Mouse (Mus musculus): Measurements from ENCODE around the gene Cdh3. TPM values are rescaled to one million over a fixed set of nuclear protein-coding genes. Genes with fewer than 3 reads are reported as not detected.

Gene Cdh3
- polyA plus RNA-seq, 1 experiment from 2014 or later: 23.3 TPM

DNA sequence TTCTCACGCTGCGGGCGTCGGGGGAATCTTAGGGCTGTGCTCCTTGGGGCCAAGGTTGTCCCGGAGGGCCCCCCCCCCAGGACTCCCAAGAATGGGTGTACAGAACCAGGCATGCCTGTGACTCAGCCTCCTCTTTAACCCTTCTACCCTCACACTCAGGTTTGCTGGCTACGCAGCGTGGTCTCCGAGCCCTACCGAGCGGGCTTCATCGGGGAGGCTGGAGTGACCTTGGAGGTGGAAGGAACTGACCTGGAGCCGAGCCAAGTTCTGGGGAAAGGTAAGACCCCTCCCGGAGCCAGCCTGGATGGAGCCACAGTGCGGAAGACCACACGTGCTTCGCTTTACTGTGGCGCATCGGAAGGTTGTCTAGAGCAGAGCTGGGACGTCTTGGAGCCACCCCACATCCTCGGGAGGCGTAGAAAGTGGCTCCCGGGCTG is 392 bp downstream of the Cdh3 start:
- WGBS: 1% methylated on average over 22 of the region's 22 CpGs
- peak overlapping the region; percentile 84 for H3K27ac ChIP-seq (replicated peaks)
- peak overlapping the region; percentile 57 for H3K4me3 ChIP-seq
- H3K9me3 ChIP-seq: no peaks in the 10 kb centered on the region
- H3K4me1 ChIP-seq: peaks cover 54% of the 10 kb centered on the region
- peaks cover 75% of the 10 kb centered on the region for H3K27me3 ChIP-seq (replicated peaks; ENCODE audit: low read depth, poor library complexity, severe bottlenecking)
- DNase-seq (ENCODE audit: low spot score): no peak
- H3K36me3 ChIP-seq (replicated peaks): no peaks in the 10 kb centered on the region

GRCm38 (mm10) chr8:106511531-106512041 is 895 bp downstream of the Cdh3 start:
- Histone ChIP-seq H3K27me3 (replicated peaks; ENCODE audit: low read depth, poor library complexity, severe bottlenecking) (peaks cover 70% of the 10 kb centered on the region), H3K36me3 (replicated peaks) (no peaks in the 10 kb centered on the region), H3K4me1 (peaks cover 54% of the 10 kb centered on the region), H3K27ac (replicated peaks) (peak overlapping the region; percentile 84), H3K4me3 (peak overlapping the region; percentile 57), H3K9me3 (no peaks in the 10 kb centered on the region)
- WGBS: under 1% methylated on average over 30 of the region's 30 CpGs
- peak; percentile 85 for DNase-seq (ENCODE audit: low spot score)

DNA sequence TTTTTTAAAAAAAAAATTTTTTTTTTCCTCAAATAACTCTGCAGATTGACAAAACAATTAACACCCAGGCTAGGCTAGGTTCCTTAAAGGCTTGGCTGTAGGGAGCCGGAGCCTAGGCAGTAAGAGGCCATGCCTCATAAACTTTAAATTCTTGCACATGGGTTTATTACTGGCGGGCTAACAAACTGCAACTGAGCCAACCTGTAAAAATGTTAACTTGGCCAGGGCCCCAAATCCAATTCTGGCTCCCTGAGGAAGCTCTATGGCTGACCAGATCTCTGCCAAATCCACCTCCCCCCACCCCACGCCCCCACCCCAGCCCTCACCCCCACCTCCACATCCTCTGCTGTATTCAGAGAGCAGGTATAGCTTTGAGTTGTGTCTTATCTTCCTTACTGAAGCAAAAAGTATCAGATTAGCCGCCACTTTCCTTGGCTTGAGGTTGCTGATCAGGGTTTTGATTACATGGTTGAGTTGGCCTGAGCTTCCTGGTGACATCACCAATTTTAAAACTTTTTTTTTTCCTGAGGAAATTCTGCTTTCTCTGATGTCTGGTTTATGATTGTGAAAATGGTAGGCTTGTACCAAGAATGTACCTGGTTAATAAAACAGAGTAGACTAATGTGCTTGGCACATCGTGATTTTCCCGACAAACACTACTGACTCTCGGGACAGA is 1.9 kb downstream of the Cdh3 start:
- no peaks in the 10 kb centered on the region for H3K36me3 ChIP-seq (replicated peaks)
- peaks cover 48% of the 10 kb centered on the region for H3K4me1 ChIP-seq
- H3K27me3 ChIP-seq (replicated peaks; ENCODE audit: low read depth, poor library complexity, severe bottlenecking): peaks cover 59% of the 10 kb centered on the region
- no peak for DNase-seq (ENCODE audit: low spot score)
- H3K9me3 ChIP-seq: no peaks in the 10 kb centered on the region
- H3K4me3 ChIP-seq: peak overlapping the region; percentile 57
- peak overlapping the region; percentile 84; the same call in 1 of the 2 replicates for H3K27ac ChIP-seq (replicated peaks)
- WGBS: 55% methylated on average over 7 of the region's 7 CpGs

DNA sequence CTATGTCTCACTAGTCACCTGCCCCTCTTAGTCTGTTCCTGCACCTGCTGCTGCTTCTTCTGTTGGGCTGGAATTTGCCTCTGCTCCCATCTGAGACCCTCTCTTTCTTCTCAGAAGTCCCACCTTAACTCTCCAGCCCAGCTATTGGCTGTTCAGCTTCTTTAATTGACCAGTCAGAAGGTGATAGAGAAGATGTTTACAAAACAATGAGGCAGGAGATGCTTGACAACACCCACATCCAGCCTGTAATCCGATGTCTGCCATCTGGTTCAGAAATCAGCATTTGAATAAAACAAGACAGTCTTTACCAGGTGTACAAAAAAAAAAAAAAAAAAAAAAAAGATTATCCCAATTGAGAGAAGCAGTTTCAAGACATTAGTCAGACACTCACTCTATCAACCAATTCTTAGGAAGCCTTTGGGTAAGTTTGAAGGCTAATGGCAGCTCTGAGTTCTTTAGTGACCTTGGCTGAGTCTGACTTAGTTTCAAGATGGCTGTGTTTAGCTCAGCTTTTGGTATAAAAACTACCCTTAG is 5.3 kb downstream of the Cdh3 start:
- Histone ChIP-seq H3K27me3 (replicated peaks; ENCODE audit: low read depth, poor library complexity, severe bottlenecking) (peaks cover 25% of the 10 kb centered on the region), H3K9me3 (no peaks in the 10 kb centered on the region), H3K36me3 (replicated peaks) (peaks cover 8% of the 10 kb centered on the region; the same call in 1 of the 2 replicates), H3K4me1 (peaks cover 37% of the 10 kb centered on the region), H3K27ac (replicated peaks) (no peak overlapping the region), H3K4me3 (no peak overlapping the region)
- no peak for DNase-seq (ENCODE audit: low spot score)
- 38% methylated on average over 1 of the region's 1 CpGs for WGBS

DNA sequence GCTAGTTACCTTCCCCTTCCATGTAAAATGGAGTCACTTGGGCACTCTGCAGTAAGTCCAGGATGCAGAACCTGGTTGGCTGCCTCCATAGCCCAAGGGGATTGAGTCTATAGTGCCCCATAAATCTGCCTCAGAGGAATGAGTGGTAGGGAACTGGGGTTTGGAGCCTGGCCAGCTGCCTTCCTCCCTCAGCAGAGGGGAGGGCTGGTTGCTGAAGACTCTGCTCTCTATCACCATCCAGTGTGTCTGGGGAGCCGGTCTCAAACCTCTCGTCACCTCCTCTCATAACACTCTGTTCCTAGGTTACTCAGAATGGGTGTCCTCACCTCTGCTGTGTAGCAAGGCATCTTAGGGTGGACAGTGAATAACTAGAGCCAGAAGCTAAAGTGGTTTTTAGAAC is 5.9 kb downstream of the Cdh3 start:
- no peak overlapping the region for H3K4me3 ChIP-seq
- WGBS: 77% methylated on average over 2 of the region's 2 CpGs

DNA sequence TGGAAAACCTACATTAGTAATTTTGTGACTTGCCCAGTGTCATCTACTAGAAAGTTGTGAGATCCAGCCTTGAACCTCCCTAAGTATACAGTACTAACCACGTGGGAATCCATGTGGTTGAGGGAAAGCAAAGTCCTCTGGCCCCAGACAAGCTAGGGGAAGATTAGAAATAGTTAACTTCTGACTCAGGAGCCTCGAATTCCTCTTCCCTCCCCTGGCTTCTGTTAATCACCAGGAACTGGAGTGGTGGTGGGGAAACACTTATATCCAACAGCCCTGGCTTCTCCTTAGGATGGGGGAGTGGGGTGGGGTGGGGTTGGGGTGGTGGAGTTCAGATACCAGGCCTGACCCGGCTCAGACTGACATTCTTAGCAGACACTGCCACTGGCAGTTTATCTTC is 8.1 kb downstream of the Cdh3 start:
- H3K36me3 ChIP-seq (replicated peaks): peaks cover 15% of the 10 kb centered on the region; the same call in 1 of the 2 replicates
- H3K27me3 ChIP-seq (replicated peaks; ENCODE audit: low read depth, poor library complexity, severe bottlenecking): no peaks in the 10 kb centered on the region
- WGBS: 31% methylated on average over 3 of the region's 3 CpGs
- DNase-seq (ENCODE audit: low spot score): no peak
- H3K4me3 ChIP-seq: no peak overlapping the region
- H3K27ac ChIP-seq (replicated peaks): no peak overlapping the region
- peaks cover 18% of the 10 kb centered on the region for H3K4me1 ChIP-seq
- H3K9me3 ChIP-seq: no peaks in the 10 kb centered on the region

More for the DNA sequence above, 5.9 kb downstream of the Cdh3 start:
- H3K27me3 ChIP-seq (replicated peaks; ENCODE audit: low read depth, poor library complexity, severe bottlenecking): peaks cover 20% of the 10 kb centered on the region
- H3K9me3 ChIP-seq: no peaks in the 10 kb centered on the region
- H3K4me1 ChIP-seq: peaks cover 35% of the 10 kb centered on the region
- no peak overlapping the region for H3K27ac ChIP-seq (replicated peaks)
- DNase-seq (ENCODE audit: low spot score): no peak
- H3K36me3 ChIP-seq (replicated peaks): peaks cover 8% of the 10 kb centered on the region; the same call in 1 of the 2 replicates

DNA sequence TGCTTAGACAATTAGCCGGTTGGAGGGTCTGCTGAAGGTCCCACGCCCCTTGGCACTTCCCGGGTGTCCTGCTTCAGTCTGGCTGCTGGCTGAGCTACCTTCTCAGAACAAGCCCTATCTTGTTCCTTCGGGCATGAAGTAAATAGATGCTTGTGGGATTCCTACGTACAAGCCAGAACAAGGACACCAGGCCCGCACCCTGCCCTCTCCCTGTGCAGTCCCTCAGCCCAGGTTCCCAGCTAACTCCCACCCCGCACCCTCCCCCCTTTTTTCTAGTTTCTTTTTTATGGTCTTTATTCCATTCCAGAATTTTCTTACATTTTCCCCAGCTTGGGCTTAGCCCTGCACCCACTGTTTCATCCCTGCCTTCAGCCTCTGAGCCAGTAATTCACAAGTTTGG is 9.9 kb downstream of the Cdh3 start:
- 80% methylated on average over 7 of the region's 7 CpGs for WGBS
- H3K27me3 ChIP-seq (replicated peaks; ENCODE audit: low read depth, poor library complexity, severe bottlenecking): no peaks in the 10 kb centered on the region
- H3K4me1 ChIP-seq: peaks cover 19% of the 10 kb centered on the region
- no peak overlapping the region for H3K27ac ChIP-seq (replicated peaks)
- H3K4me3 ChIP-seq: no peak overlapping the region; the same call in 1 of the 2 replicates
- H3K36me3 ChIP-seq (replicated peaks): peaks cover 22% of the 10 kb centered on the region
- H3K9me3 ChIP-seq: no peaks in the 10 kb centered on the region
- no peak for DNase-seq (ENCODE audit: low spot score)

DNA sequence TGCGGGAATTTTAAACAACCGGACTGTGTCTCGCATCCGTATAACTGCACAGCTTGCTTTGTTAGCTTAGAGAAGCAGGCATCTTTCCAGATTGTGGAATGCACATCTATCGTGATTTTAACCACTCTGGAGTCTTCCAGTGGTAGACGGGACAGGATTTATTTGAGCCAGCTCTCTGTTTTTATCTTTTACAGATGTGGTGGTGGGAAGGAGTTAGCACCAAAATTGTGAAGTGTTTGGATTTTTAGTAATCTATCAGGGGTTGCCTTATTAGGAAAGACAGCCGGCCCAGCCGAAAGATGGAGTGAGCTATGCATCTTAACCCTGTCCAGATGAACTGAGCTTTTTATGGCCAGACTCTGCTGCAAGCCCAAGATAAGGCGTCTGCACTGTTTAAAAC is 11.2 kb downstream of the Cdh3 start:
- DNase-seq (ENCODE audit: low spot score): no peak
- peaks cover 22% of the 10 kb centered on the region for H3K36me3 ChIP-seq (replicated peaks)
- H3K9me3 ChIP-seq: no peaks in the 10 kb centered on the region
- H3K27ac ChIP-seq (replicated peaks): no peak overlapping the region
- no peaks in the 10 kb centered on the region for H3K27me3 ChIP-seq (replicated peaks; ENCODE audit: low read depth, poor library complexity, severe bottlenecking)
- H3K4me3 ChIP-seq: no peak overlapping the region
- peaks cover 26% of the 10 kb centered on the region for H3K4me1 ChIP-seq
- 74% methylated on average over 9 of the region's 9 CpGs for WGBS

DNA sequence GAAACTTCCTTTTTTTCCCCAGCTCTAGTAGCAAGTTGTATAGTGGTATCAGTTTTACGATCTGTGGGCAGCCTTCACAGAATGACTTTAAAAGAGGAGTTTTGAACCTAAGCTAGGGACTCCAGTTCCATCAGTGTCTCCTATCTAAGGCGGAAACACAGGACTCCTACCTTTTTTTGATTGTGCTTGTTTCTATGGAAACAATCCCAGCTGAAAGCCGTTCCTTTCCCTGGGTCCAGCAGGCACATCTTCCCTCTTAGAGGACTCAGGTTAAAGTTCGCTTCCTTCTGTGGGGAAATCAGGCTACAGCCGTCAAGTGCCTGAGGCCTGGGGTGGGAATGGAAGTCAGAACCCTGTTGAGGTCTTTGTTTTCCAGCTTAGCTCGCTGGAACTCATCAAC is 16.0 kb downstream of the Cdh3 start:
- peak overlapping the region; percentile 35 for H3K27ac ChIP-seq (replicated peaks)
- no peak overlapping the region for H3K4me3 ChIP-seq

GRCm38 (mm10) chr8:106527241-106528036 is 16.7 kb downstream of the Cdh3 start:
- H3K4me3 ChIP-seq: no peak overlapping the region
- H3K27ac ChIP-seq (replicated peaks): peak overlapping the region; percentile 35
- no peaks in the 10 kb centered on the region for H3K9me3 ChIP-seq
- no peaks in the 10 kb centered on the region for H3K27me3 ChIP-seq (replicated peaks; ENCODE audit: low read depth, poor library complexity, severe bottlenecking)
- no peak for DNase-seq (ENCODE audit: low spot score)
- peaks cover 12% of the 10 kb centered on the region for H3K4me1 ChIP-seq
- WGBS: 85% methylated on average over 9 of the region's 9 CpGs
- H3K36me3 ChIP-seq (replicated peaks): peaks cover 30% of the 10 kb centered on the region

More for the DNA sequence above, 16.0 kb downstream of the Cdh3 start:
- H3K4me1 ChIP-seq: peaks cover 12% of the 10 kb centered on the region
- DNase-seq (ENCODE audit: low spot score): no peak
- H3K9me3 ChIP-seq: no peaks in the 10 kb centered on the region
- H3K27me3 ChIP-seq (replicated peaks; ENCODE audit: low read depth, poor library complexity, severe bottlenecking): no peaks in the 10 kb centered on the region
- H3K36me3 ChIP-seq (replicated peaks): peaks cover 30% of the 10 kb centered on the region
- 54% methylated on average over 6 of the region's 6 CpGs for WGBS

DNA sequence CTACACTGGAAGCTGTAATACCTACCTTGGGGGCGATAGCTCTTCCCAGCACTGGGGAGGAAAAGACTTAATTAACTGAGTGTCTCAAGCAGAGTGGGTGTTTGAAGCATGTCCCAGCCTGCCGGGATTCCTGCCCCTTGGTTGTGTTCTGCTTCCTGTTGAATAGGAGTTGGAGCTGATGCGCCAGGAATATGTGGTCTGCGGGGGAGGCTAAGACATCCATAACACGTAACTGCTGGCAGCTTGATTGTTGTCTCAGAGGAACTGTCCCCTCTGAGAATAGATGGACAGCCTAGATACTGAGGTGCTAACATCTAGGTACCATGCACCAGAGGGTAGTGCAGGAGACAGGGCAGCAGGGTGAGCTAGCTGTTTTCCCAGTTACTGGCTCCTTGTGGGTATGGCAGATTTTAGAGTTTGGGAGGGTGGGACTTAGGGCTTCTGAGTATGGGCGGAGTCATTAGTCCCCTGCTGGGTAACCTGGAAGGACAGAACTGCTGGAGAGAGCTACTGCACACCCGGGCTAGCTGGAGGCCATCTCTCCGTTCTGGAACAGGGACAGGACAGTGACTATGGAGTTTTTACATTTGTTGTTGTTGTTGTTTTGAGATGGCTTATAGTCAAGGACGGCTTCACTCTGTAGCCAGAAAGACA is 18.0 kb downstream of the Cdh3 start:
- Histone ChIP-seq H3K4me3 (no peak overlapping the region), H3K9me3 (no peaks in the 10 kb centered on the region), H3K4me1 (peaks cover 12% of the 10 kb centered on the region), H3K27ac (replicated peaks) (no peak overlapping the region), H3K36me3 (replicated peaks) (peaks cover 24% of the 10 kb centered on the region), H3K27me3 (replicated peaks; ENCODE audit: low read depth, poor library complexity, severe bottlenecking) (no peaks in the 10 kb centered on the region)
- 85% methylated on average over 9 of the region's 9 CpGs for WGBS
- DNase-seq (ENCODE audit: low spot score): no peak

DNA sequence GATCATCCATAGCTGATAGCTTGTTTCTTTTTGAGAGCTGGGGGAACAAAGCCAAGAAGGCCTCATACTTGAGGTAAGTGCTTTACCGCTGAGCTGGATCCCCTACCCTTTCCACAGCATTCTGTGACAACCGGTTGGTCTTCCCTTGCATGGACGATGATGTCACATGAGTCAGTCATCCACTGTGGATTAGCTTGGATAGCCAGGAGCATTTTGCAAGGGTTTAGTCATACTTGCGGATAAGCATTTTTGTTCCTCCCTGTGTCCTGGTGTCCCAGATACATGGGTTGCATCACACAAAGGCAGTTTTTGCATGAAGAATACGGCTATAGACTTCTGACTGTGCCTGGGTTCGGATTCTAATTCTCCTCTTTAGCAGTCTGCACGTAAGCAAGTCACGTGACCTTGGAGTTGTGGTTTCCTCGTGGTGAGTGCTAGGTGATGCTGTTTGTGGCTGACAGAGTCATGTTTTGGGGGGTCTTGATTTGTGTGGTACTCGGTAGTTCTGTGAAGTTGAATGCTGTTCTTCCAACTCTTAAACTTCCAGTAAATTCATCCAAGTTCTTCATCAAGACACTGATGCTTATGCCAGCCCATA is 19.3 kb downstream of the Cdh3 start:
- 95% methylated on average over 10 of the region's 10 CpGs for WGBS
- no peaks in the 10 kb centered on the region for H3K9me3 ChIP-seq
- DNase-seq (ENCODE audit: low spot score): no peak
- H3K27me3 ChIP-seq (replicated peaks; ENCODE audit: low read depth, poor library complexity, severe bottlenecking): no peaks in the 10 kb centered on the region
- peaks cover 12% of the 10 kb centered on the region for H3K4me1 ChIP-seq
- no peak overlapping the region for H3K4me3 ChIP-seq
- peaks cover 23% of the 10 kb centered on the region for H3K36me3 ChIP-seq (replicated peaks)
- H3K27ac ChIP-seq (replicated peaks): no peak overlapping the region

Data from embryonic facial prominence, embryonic 10.5 days (tissue).